Mouse (Mus musculus): ENCODE data around the gene Enthd1. TPM values are rescaled to one million over a fixed set of nuclear protein-coding genes. Genes with fewer than 3 reads are reported as not detected.

The Enthd1 gene
- polyA plus RNA-seq, 1 experiment, result not detected

DNA sequence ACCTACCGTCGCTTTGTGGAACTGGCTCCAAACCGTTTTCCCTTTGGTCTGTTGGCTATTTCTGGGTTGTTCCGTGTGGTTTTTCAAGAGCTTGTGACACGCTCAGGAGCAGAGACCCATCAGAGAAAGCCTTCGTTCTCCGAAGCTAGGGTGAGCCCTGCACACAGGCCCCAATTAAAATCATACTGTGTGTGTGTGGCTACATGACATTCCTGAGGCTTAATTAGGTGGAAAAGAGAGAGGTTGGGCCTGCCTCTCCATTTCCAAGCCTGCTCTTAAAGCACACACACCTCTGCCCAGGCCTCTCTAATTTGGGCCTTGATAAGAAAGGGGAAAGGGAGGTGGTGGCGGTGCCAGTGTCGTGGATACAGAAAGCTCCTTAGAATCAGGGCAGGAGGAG, 126.5 kb downstream of the Enthd1 start:
- no peaks in the 10 kb centered on the region for H3K9me3 ChIP-seq
- no peaks in the 10 kb centered on the region for H3K36me3 ChIP-seq (replicated peaks; ENCODE audit: low read length)
- H3K4me1 ChIP-seq, result no peaks in the 10 kb centered on the region
- H3K4me3 ChIP-seq (replicated peaks), result no peak overlapping the region
- TF ChIP-seq FLI1 (IDR thresholded peaks at IDR 0.05; ENCODE audit: low read length), result no peak
- no peak for TF ChIP-seq GATA1 (IDR thresholded peaks at IDR 0.05; ENCODE audit: borderline replicate concordance, low read length)
- peaks cover 67% of the 10 kb centered on the region for H3K27me3 ChIP-seq (replicated peaks)

- peaks cover 65% of the 10 kb centered on the region for H3K27me3 ChIP-seq (replicated peaks)
- H3K4me3 ChIP-seq (replicated peaks), result no peak overlapping the region
- no peaks in the 10 kb centered on the region for H3K36me3 ChIP-seq (replicated peaks; ENCODE audit: low read length)
- H3K4me1 ChIP-seq, result no peaks in the 10 kb centered on the region
- no peak for TF ChIP-seq FLI1 (IDR thresholded peaks at IDR 0.05; ENCODE audit: low read length)
- TF ChIP-seq GATA1 (IDR thresholded peaks at IDR 0.05; ENCODE audit: borderline replicate concordance, low read length), result no peak
- no peaks in the 10 kb centered on the region for H3K9me3 ChIP-seq
Observed at GRCm38 (mm10) chr15:80437996-80438395, 127.0 kb downstream of the Enthd1 start.

GRCm38 (mm10) chr15:80436961-80437360, 128.0 kb downstream of the Enthd1 start:
- TF ChIP-seq FLI1 (IDR thresholded peaks at IDR 0.05; ENCODE audit: low read length), result no peak
- Histone ChIP-seq H3K4me3 (replicated peaks) (no peak overlapping the region), H3K27me3 (replicated peaks) (peaks cover 71% of the 10 kb centered on the region), H3K4me1 (no peaks in the 10 kb centered on the region), H3K36me3 (replicated peaks; ENCODE audit: low read length) (no peaks in the 10 kb centered on the region), H3K9me3 (no peaks in the 10 kb centered on the region)

- Histone ChIP-seq H3K9me3 (no peaks in the 10 kb centered on the region), H3K27me3 (replicated peaks) (peaks cover 59% of the 10 kb centered on the region), H3K4me3 (replicated peaks) (no peak overlapping the region), H3K4me1 (no peaks in the 10 kb centered on the region), H3K36me3 (replicated peaks; ENCODE audit: low read length) (no peaks in the 10 kb centered on the region)
- TF ChIP-seq FLI1 (IDR thresholded peaks at IDR 0.05; ENCODE audit: low read length) (no peak), GATA1 (IDR thresholded peaks at IDR 0.05; ENCODE audit: borderline replicate concordance, low read length) (no peak)
Observed at GRCm38 (mm10) chr15:80430324-80430723, 134.6 kb downstream of the Enthd1 start.

- Histone ChIP-seq H3K36me3 (replicated peaks; ENCODE audit: low read length) (no peaks in the 10 kb centered on the region), H3K9me3 (no peaks in the 10 kb centered on the region), H3K4me3 (replicated peaks) (no peak overlapping the region), H3K4me1 (peaks cover 5% of the 10 kb centered on the region; the same call in 1 of the 2 replicates), H3K27me3 (replicated peaks) (peaks cover 71% of the 10 kb centered on the region)
- TF ChIP-seq FLI1 (IDR thresholded peaks at IDR 0.05; ENCODE audit: low read length) (no peak), GATA1 (IDR thresholded peaks at IDR 0.05; ENCODE audit: borderline replicate concordance, low read length) (no peak)
Observed at GRCm38 (mm10) chr15:80418146-80418545, 146.8 kb downstream of the Enthd1 start.

GRCm38 (mm10) chr15:80417066-80417465, 147.9 kb downstream of the Enthd1 start:
- no peaks in the 10 kb centered on the region for H3K9me3 ChIP-seq
- H3K36me3 ChIP-seq (replicated peaks; ENCODE audit: low read length), result no peaks in the 10 kb centered on the region
- peaks cover 72% of the 10 kb centered on the region for H3K27me3 ChIP-seq (replicated peaks)
- peaks cover 5% of the 10 kb centered on the region; the same call in 1 of the 2 replicates for H3K4me1 ChIP-seq
- H3K4me3 ChIP-seq (replicated peaks), result no peak overlapping the region
- no peak for TF ChIP-seq GATA1 (IDR thresholded peaks at IDR 0.05; ENCODE audit: borderline replicate concordance, low read length)
- TF ChIP-seq FLI1 (IDR thresholded peaks at IDR 0.05; ENCODE audit: low read length), result no peak

DNA sequence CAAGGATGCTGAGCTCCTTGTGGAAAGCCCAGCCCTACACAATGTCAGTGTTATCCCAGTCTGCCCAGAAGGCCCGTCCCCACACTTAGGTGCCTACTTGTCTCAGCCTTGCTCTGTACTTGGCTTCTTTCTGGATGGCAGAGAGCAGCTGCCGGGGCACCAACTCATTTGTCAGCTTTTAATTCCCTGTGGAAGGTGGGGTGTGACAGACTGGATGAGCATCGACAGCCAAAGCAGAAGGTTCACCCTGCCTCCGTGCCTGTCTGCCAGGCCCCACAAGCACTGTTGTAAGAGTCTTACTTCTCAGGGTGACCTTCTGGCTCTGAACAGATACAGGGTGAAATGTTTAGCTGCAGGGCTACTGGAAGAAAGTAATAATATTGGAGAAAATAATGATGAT, 149.8 kb downstream of the Enthd1 start:
- TF ChIP-seq GATA1 (IDR thresholded peaks at IDR 0.05; ENCODE audit: borderline replicate concordance, low read length), result no peak
- TF ChIP-seq FLI1 (IDR thresholded peaks at IDR 0.05; ENCODE audit: low read length), result no peak
- Histone ChIP-seq H3K4me3 (replicated peaks) (no peak overlapping the region), H3K27me3 (replicated peaks) (peaks cover 75% of the 10 kb centered on the region), H3K4me1 (peaks cover 5% of the 10 kb centered on the region; the same call in 1 of the 2 replicates), H3K9me3 (no peaks in the 10 kb centered on the region), H3K36me3 (replicated peaks; ENCODE audit: low read length) (no peaks in the 10 kb centered on the region)

GRCm38 (mm10) chr15:80413988-80414721, 150.8 kb downstream of the Enthd1 start:
- H3K4me3 ChIP-seq (replicated peaks), result no peak overlapping the region
- TF ChIP-seq GATA1 (IDR thresholded peaks at IDR 0.05; ENCODE audit: borderline replicate concordance, low read length) (no peak), FLI1 (IDR thresholded peaks at IDR 0.05; ENCODE audit: low read length) (no peak)
- peaks cover 71% of the 10 kb centered on the region for H3K27me3 ChIP-seq (replicated peaks)
- no peaks in the 10 kb centered on the region for H3K9me3 ChIP-seq
- H3K4me1 ChIP-seq, result peaks cover 5% of the 10 kb centered on the region; the same call in 1 of the 2 replicates
- no peaks in the 10 kb centered on the region for H3K36me3 ChIP-seq (replicated peaks; ENCODE audit: low read length)

- peaks cover 2% of the 10 kb centered on the region; the same call in 1 of the 2 replicates for H3K4me1 ChIP-seq
- TF ChIP-seq GATA1 (IDR thresholded peaks at IDR 0.05; ENCODE audit: borderline replicate concordance, low read length) (no peak), FLI1 (IDR thresholded peaks at IDR 0.05; ENCODE audit: low read length) (no peak)
- peaks cover 75% of the 10 kb centered on the region for H3K27me3 ChIP-seq (replicated peaks)
- H3K36me3 ChIP-seq (replicated peaks; ENCODE audit: low read length), result no peaks in the 10 kb centered on the region
- no peak overlapping the region for H3K4me3 ChIP-seq (replicated peaks)
- H3K9me3 ChIP-seq, result no peaks in the 10 kb centered on the region
Observed at GRCm38 (mm10) chr15:80413070-80413469, 151.9 kb downstream of the Enthd1 start.

- Histone ChIP-seq H3K36me3 (replicated peaks; ENCODE audit: low read length) (no peaks in the 10 kb centered on the region), H3K27me3 (replicated peaks) (peaks cover 78% of the 10 kb centered on the region), H3K4me3 (replicated peaks) (no peak overlapping the region), H3K9me3 (peaks cover 5% of the 10 kb centered on the region), H3K4me1 (no peaks in the 10 kb centered on the region)
- no peak for TF ChIP-seq GATA1 (IDR thresholded peaks at IDR 0.05; ENCODE audit: borderline replicate concordance, low read length)
- no peak for TF ChIP-seq FLI1 (IDR thresholded peaks at IDR 0.05; ENCODE audit: low read length)
Observed at GRCm38 (mm10) chr15:80410661-80411060, 154.3 kb downstream of the Enthd1 start.
